Mouse (Mus musculus): ENCODE data around the gene 2310002L09Rik. TPM values are rescaled to one million over a fixed set of nuclear protein-coding genes. Genes with fewer than 3 reads are reported as not detected.

Gene 2310002L09Rik
- polyA plus RNA-seq (2015; fragmentation: Nextera tagmentation; extraction: Ambion mirVana) = not detected in 2 replicates

GRCm38 (mm10) chr4:73950375-73950896 is at the start of gene 2310002L09Rik:
Gene 2310002L09Rik, minus strand, starts transcription at chr4:73950846.

GRCm38 (mm10) chr4:73920660-73921059 is 30.0 kb downstream of the 2310002L09Rik start, which contains the start of gene Gm11756:
Gene Gm11756, minus strand, starts transcription at chr4:73920760.

GRCm38 (mm10) chr4:73905853-73906252 is 44.8 kb downstream of the 2310002L09Rik start, which contains the start of gene Gm13871:
Gene Gm13871, minus strand, starts transcription at chr4:73905953.

GRCm38 (mm10) chr4:73891012-73891411 is 59.6 kb downstream of the 2310002L09Rik start, which contains the start of gene Gm11757:
Gene Gm11757, minus strand, starts transcription at chr4:73891112.

Other genes with a start within 250 kb of the 2310002L09Rik start
- 0.05 and 0.22 TPM in 2 replicates for gene Rasef, start 159.9 kb downstream of the 2310002L09Rik start, polyA plus RNA-seq (2015; fragmentation: Nextera tagmentation; extraction: Ambion mirVana)
- gene Gm11758, start 74.6 kb downstream of the 2310002L09Rik start, polyA plus RNA-seq (2015; fragmentation: Nextera tagmentation; extraction: Ambion mirVana) = not detected in 2 replicates
- not detected in 2 replicates for gene Gm11757, start 59.7 kb downstream of the 2310002L09Rik start, polyA plus RNA-seq (2015; fragmentation: Nextera tagmentation; extraction: Ambion mirVana)
- gene Gm13871, start 44.9 kb downstream of the 2310002L09Rik start, polyA plus RNA-seq (2015; fragmentation: Nextera tagmentation; extraction: Ambion mirVana) = not detected in 2 replicates
- gene Gm11756, start 30.1 kb downstream of the 2310002L09Rik start, polyA plus RNA-seq (2015; fragmentation: Nextera tagmentation; extraction: Ambion mirVana) = not detected in 2 replicates
- 0.28 and 0.44 TPM in 2 replicates for gene Frmd3, start 62.6 kb upstream of the 2310002L09Rik start, polyA plus RNA-seq (2015; fragmentation: Nextera tagmentation; extraction: Ambion mirVana)

All from spleen, postnatal 0 days (tissue).